Mouse (Mus musculus): ENCODE results near the gene Olfr611. TPM values are rescaled to one million over a fixed set of nuclear protein-coding genes. Genes with fewer than 3 reads are reported as not detected.
"Not testable (repeated sequence)": the region's sequence is repeated elsewhere in the genome, so short reads cannot be mapped to it uniquely, and the experiment has no call there.

Olfr611 gene
- polyA plus RNA-seq (2014; fragmentation: Nextera tagmentation; extraction: Ambion mirVana) = not detected in 2 replicates

- H3K4me3 ChIP-seq (replicated peaks; ENCODE audit: low read length); H3K36me3 ChIP-seq (replicated peaks; ENCODE audit: control insufficient read depth, insufficient read depth); H3K9ac ChIP-seq; H3K4me1 ChIP-seq (replicated peaks; ENCODE audit: control insufficient read depth, insufficient read depth, low read length); H3K27ac ChIP-seq; H3K9me3 ChIP-seq (ENCODE audit: control insufficient read depth, low read length); H3K27me3 ChIP-seq (ENCODE audit: control insufficient read depth, insufficient read depth, low read length); ATAC-seq (ENCODE audit: low FRiP score); H3K4me2 ChIP-seq (replicated peaks); DNase-seq (ENCODE audit: low spot score): not testable (repeated sequence)
- WGBS = 63% methylated on average over 1 of the region's 1 CpGs
Observed at GRCm38 (mm10) chr7:103520746-103521145, at the start of gene Olfr611. Olfr611 (minus strand) TSS chr7:103520846.

DNA sequence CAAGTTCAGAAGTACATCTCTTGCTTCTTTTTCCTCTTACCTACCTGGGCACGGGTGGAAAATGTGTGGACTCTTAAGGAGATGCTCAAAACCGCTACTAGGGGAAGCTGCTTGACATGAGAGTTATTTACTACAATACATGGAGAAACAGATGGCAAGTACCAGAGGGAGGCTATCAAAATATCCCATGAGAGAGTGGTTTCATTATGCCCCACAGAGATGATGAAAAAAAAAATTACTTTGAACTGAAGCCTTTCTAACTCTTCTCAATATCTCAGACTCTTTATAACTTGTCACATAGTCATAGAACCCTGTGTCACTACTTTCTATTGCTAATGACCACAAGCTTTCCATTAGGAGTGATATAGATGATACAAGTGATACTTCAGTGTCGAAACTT, 48.4 kb upstream of the Olfr611 start, which contains the start of gene Olfr616:
Olfr616 (minus strand) TSS at position 101 of the 400 bp plus-strand sequence.
- ATAC-seq (ENCODE audit: low FRiP score) (no peak), DNase-seq (ENCODE audit: low spot score) (no peak)
- 76% methylated on average over 3 of the region's 3 CpGs for WGBS
- Histone ChIP-seq H3K4me2 (replicated peaks) (no peak within 1 kb of the TSS), H3K27ac (no peak within 1 kb of the TSS), H3K27me3 (ENCODE audit: control insufficient read depth, insufficient read depth, low read length) (no peaks in the 10 kb centered on the region), H3K9me3 (ENCODE audit: control insufficient read depth, low read length) (no peaks in the 10 kb centered on the region), H3K4me1 (replicated peaks; ENCODE audit: control insufficient read depth, insufficient read depth, low read length) (no peaks in the 10 kb centered on the region), H3K4me3 (replicated peaks; ENCODE audit: low read length) (no peak within 1 kb of the TSS), H3K36me3 (replicated peaks; ENCODE audit: control insufficient read depth, insufficient read depth) (no peaks in the 10 kb centered on the region), H3K9ac (no peak within 1 kb of the TSS)

GRCm38 (mm10) chr7:103555779-103556178, 35.1 kb upstream of the Olfr611 start, which contains the start of gene Olfr615:
Olfr615 (plus strand) TSS chr7:103556079.
- no peaks in the 10 kb centered on the region for H3K27me3 ChIP-seq (ENCODE audit: control insufficient read depth, insufficient read depth, low read length)
- no peak within 1 kb of the TSS for H3K9ac ChIP-seq
- H3K4me2 ChIP-seq (replicated peaks) = no peak within 1 kb of the TSS
- H3K27ac ChIP-seq = no peak within 1 kb of the TSS
- H3K9me3 ChIP-seq (ENCODE audit: control insufficient read depth, low read length) = no peaks in the 10 kb centered on the region
- H3K4me3 ChIP-seq (replicated peaks; ENCODE audit: low read length) = no peak within 1 kb of the TSS
- WGBS = 84% methylated on average over 2 of the region's 2 CpGs
- DNase-seq (ENCODE audit: low spot score) = no peak
- H3K4me1 ChIP-seq (replicated peaks; ENCODE audit: control insufficient read depth, insufficient read depth, low read length) = no peaks in the 10 kb centered on the region
- H3K36me3 ChIP-seq (replicated peaks; ENCODE audit: control insufficient read depth, insufficient read depth) = no peaks in the 10 kb centered on the region
- ATAC-seq (ENCODE audit: low FRiP score) = no peak

DNA sequence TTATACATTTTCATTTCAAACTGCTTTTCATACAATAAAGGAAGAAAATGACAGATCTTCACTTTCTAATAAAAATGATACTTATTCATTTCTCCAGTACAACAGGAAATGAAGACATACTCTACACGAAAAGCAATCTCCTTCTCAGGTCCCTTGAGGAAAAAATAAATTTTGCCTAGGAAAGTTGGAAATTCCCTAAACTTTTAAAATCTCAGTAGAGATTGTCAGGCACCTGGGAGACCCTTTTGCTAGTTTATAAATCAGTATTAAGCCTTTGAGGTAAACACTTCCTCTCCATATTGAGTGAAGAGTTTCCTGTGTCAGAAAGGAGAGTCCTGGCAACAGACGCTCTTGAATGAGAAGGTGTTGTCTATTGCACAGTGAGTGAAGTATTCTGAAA, 27.1 kb upstream of the Olfr611 start, which contains the start of gene Olfr613:
Olfr613 (plus strand) TSS at position 301 of the 400 bp plus-strand sequence.
- H3K9ac ChIP-seq = no peak within 1 kb of the TSS
- H3K4me3 ChIP-seq (replicated peaks; ENCODE audit: low read length) = no peak within 1 kb of the TSS
- H3K4me2 ChIP-seq (replicated peaks) = no peak within 1 kb of the TSS
- DNase-seq (ENCODE audit: low spot score) (no peak), ATAC-seq (ENCODE audit: low FRiP score) (no peak)
- 0 out of 2 replicates have a peak, but pooled peaks cover 3% of the 10 kb centered on the region for H3K9me3 ChIP-seq (ENCODE audit: control insufficient read depth, low read length)
- no peaks in the 10 kb centered on the region for H3K27me3 ChIP-seq (ENCODE audit: control insufficient read depth, insufficient read depth, low read length)
- no peaks in the 10 kb centered on the region for H3K4me1 ChIP-seq (replicated peaks; ENCODE audit: control insufficient read depth, insufficient read depth, low read length)
- H3K36me3 ChIP-seq (replicated peaks; ENCODE audit: control insufficient read depth, insufficient read depth) = no peaks in the 10 kb centered on the region
- H3K27ac ChIP-seq = no peak within 1 kb of the TSS
- 79% methylated on average over 2 of the region's 2 CpGs for WGBS

DNA sequence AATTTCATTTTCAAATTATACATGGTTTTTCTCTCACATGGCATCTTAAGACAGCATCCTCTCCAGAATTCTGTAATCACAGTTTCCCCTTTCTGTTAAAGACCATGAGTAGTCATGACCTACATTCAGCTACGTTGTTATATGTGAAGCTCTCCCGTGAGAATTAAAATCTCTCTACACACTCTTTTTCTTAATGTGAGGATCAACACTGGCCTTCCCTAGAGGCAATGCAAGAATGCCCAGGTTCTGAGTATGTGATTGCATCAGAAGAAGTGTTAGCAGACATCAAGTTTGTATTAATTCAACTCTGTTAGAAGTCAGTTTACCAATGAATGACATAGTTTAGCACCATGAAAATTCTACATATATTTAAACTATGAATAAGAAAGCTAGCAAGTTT, 22.0 kb upstream of the Olfr611 start, which contains the start of gene Olfr612:
Olfr612 (minus strand) TSS at position 101 of the 400 bp plus-strand sequence.
- 96% methylated on average over 2 of the region's 2 CpGs for WGBS
- not testable (repeated sequence) for H3K27me3 ChIP-seq (ENCODE audit: control insufficient read depth, insufficient read depth, low read length); DNase-seq (ENCODE audit: low spot score); H3K27ac ChIP-seq; H3K36me3 ChIP-seq (replicated peaks; ENCODE audit: control insufficient read depth, insufficient read depth); H3K9me3 ChIP-seq (ENCODE audit: control insufficient read depth, low read length); H3K4me3 ChIP-seq (replicated peaks; ENCODE audit: low read length); H3K9ac ChIP-seq; ATAC-seq (ENCODE audit: low FRiP score); H3K4me2 ChIP-seq (replicated peaks); H3K4me1 ChIP-seq (replicated peaks; ENCODE audit: control insufficient read depth, insufficient read depth, low read length)

GRCm38 (mm10) chr7:103512022-103512421, 8.6 kb downstream of the Olfr611 start, which contains the start of gene Olfr610:
Olfr610 (minus strand) TSS chr7:103512122.
- H3K27ac ChIP-seq = no peak within 1 kb of the TSS
- no peak within 1 kb of the TSS for H3K9ac ChIP-seq
- H3K36me3 ChIP-seq (replicated peaks; ENCODE audit: control insufficient read depth, insufficient read depth) = no peaks in the 10 kb centered on the region
- no peaks in the 10 kb centered on the region for H3K9me3 ChIP-seq (ENCODE audit: control insufficient read depth, low read length)
- ATAC-seq (ENCODE audit: low FRiP score) = no peak
- no peaks in the 10 kb centered on the region for H3K4me1 ChIP-seq (replicated peaks; ENCODE audit: control insufficient read depth, insufficient read depth, low read length)
- H3K4me2 ChIP-seq (replicated peaks) = no peak within 1 kb of the TSS
- 90% methylated on average over 2 of the region's 2 CpGs for WGBS
- no peaks in the 10 kb centered on the region for H3K27me3 ChIP-seq (ENCODE audit: control insufficient read depth, insufficient read depth, low read length)
- H3K4me3 ChIP-seq (replicated peaks; ENCODE audit: low read length) = no peak within 1 kb of the TSS
- no peak for DNase-seq (ENCODE audit: low spot score)

DNA sequence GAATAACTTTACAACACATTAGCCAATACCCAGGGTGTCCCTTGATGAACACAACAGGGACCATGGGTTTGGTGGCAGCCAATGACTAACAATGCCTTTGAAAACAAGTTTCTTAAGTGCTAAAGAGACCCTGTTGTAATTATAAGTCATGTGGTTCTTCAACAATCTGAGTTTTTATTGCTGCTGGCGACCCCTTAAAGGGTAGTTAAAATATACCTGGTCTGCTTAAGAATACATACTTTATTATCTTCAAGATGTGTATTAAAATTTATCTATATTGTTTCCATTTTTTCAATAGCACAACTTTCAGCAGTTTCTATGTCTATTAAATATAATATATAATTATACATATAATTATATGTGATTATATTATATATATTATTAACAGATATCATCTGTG, 22.7 kb downstream of the Olfr611 start, which contains the start of gene Olfr609:
Olfr609 (minus strand) TSS at position 101 of the 400 bp plus-strand sequence.
- DNase-seq (ENCODE audit: low spot score) (no peak), ATAC-seq (ENCODE audit: low FRiP score) (no peak)
- H3K36me3 ChIP-seq (replicated peaks; ENCODE audit: control insufficient read depth, insufficient read depth) = no peaks in the 10 kb centered on the region
- H3K4me1 ChIP-seq (replicated peaks; ENCODE audit: control insufficient read depth, insufficient read depth, low read length) = no peaks in the 10 kb centered on the region
- H3K9me3 ChIP-seq (ENCODE audit: control insufficient read depth, low read length) = no peaks in the 10 kb centered on the region
- H3K27ac ChIP-seq = no peak within 1 kb of the TSS
- 69% methylated on average over 1 of the region's 1 CpGs for WGBS
- no peak within 1 kb of the TSS for H3K9ac ChIP-seq
- H3K4me2 ChIP-seq (replicated peaks) = no peak within 1 kb of the TSS
- no peak within 1 kb of the TSS for H3K4me3 ChIP-seq (replicated peaks; ENCODE audit: low read length)
- no peaks in the 10 kb centered on the region for H3K27me3 ChIP-seq (ENCODE audit: control insufficient read depth, insufficient read depth, low read length)

DNA sequence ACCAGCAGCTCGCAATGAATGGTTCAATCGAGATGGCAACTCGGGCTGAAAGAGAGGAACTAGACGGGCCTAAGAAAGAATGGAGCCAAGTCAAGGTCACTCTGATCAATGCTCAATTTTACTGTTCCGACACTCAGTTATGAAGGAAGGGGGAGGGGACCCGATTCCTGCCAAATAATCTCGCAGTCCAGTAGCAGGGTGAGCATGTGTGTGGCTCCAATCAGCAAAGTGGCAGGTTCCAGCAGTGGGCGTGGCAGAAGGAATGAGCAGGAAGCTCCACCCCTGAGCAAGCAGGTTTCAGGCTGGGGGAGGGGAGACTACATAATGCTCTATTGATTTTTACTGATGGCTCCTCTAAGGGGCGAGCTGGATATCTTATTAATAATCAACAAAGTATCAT, 43.5 kb downstream of the Olfr611 start:
- not testable (repeated sequence) for H3K4me1 ChIP-seq (replicated peaks; ENCODE audit: control insufficient read depth, insufficient read depth, low read length); H3K9me3 ChIP-seq (ENCODE audit: control insufficient read depth, low read length); H3K36me3 ChIP-seq (replicated peaks; ENCODE audit: control insufficient read depth, insufficient read depth); H3K4me3 ChIP-seq (replicated peaks; ENCODE audit: low read length); H3K9ac ChIP-seq; H3K27me3 ChIP-seq (ENCODE audit: control insufficient read depth, insufficient read depth, low read length); ATAC-seq (ENCODE audit: low FRiP score); H3K4me2 ChIP-seq (replicated peaks); H3K27ac ChIP-seq; DNase-seq (ENCODE audit: low spot score)
- 82% methylated on average over 9 of the region's 9 CpGs for WGBS

GRCm38 (mm10) chr7:103469577-103469976, 51.1 kb downstream of the Olfr611 start, which contains the start of gene Olfr608:
Olfr608 (plus strand) TSS chr7:103469877.
- DNase-seq (ENCODE audit: low spot score) (no peak), ATAC-seq (ENCODE audit: low FRiP score) (no peak)
- no peak within 1 kb of the TSS for H3K4me2 ChIP-seq (replicated peaks)
- H3K36me3 ChIP-seq (replicated peaks; ENCODE audit: control insufficient read depth, insufficient read depth) = no peaks in the 10 kb centered on the region
- H3K27me3 ChIP-seq (ENCODE audit: control insufficient read depth, insufficient read depth, low read length) = no peaks in the 10 kb centered on the region
- H3K4me1 ChIP-seq (replicated peaks; ENCODE audit: control insufficient read depth, insufficient read depth, low read length) = no peaks in the 10 kb centered on the region
- no peak within 1 kb of the TSS for H3K4me3 ChIP-seq (replicated peaks; ENCODE audit: low read length)
- no peak within 1 kb of the TSS for H3K27ac ChIP-seq
- H3K9ac ChIP-seq = no peak within 1 kb of the TSS
- no peaks in the 10 kb centered on the region for H3K9me3 ChIP-seq (ENCODE audit: control insufficient read depth, low read length)

Data from hindbrain, embryonic 14.5 days (tissue).